Mouse (Mus musculus): ENCODE results near the gene Prpf8. TPM values are rescaled to one million over a fixed set of nuclear protein-coding genes. Genes with fewer than 3 reads are reported as not detected.

Prpf8 gene
- polyA plus RNA-seq (2015; fragmentation: Nextera tagmentation; extraction: Ambion mirVana): 42.4 and 43.8 TPM in 2 replicates

GRCm38 (mm10) chr11:75486601-75487285 is at the start of gene Prpf8:
Gene Prpf8 (plus strand): TSS chr11:75486816.
- peak within 1 kb of the TSS; percentile 98 for H3K9ac ChIP-seq (ENCODE audit: low read length)
- under 1% methylated on average over 52 of the region's 52 CpGs for WGBS
- no peaks in the 10 kb centered on the region for H3K27me3 ChIP-seq (ENCODE audit: control insufficient read depth, insufficient read depth, low read length)
- H3K9me3 ChIP-seq (replicated peaks; ENCODE audit: control insufficient read depth, low read length): no peaks in the 10 kb centered on the region
- H3K27ac ChIP-seq (ENCODE audit: low read length): peak within 1 kb of the TSS; percentile 67
- peak; percentile 100 for ATAC-seq (ENCODE audit: insufficient read depth, low FRiP score)
- peaks cover 17% of the 10 kb centered on the region for H3K36me3 ChIP-seq (ENCODE audit: control insufficient read depth, insufficient read depth, low read length)
- peaks cover 7% of the 10 kb centered on the region for H3K4me1 ChIP-seq (ENCODE audit: control insufficient read depth, insufficient read depth, low read length)
- peak within 1 kb of the TSS; percentile 93 for H3K4me2 ChIP-seq (ENCODE audit: low read depth, low read length)
- H3K4me3 ChIP-seq (replicated peaks; ENCODE audit: low read length): peak within 1 kb of the TSS; percentile 99

- H3K4me2 ChIP-seq (ENCODE audit: low read depth, low read length): peak overlapping the region; percentile 7; the same call in 1 of the 2 replicates
- no peak overlapping the region for H3K4me3 ChIP-seq (replicated peaks; ENCODE audit: low read length)
- 74% methylated on average over 13 of the region's 13 CpGs for WGBS
- H3K27ac ChIP-seq (ENCODE audit: low read length): no peak overlapping the region
- no peaks in the 10 kb centered on the region for H3K27me3 ChIP-seq (ENCODE audit: control insufficient read depth, insufficient read depth, low read length)
- H3K9ac ChIP-seq (ENCODE audit: low read length): no peak overlapping the region
- no peaks in the 10 kb centered on the region; the same call in 1 of the 2 replicates for H3K36me3 ChIP-seq (ENCODE audit: control insufficient read depth, insufficient read depth, low read length)
- H3K9me3 ChIP-seq (replicated peaks; ENCODE audit: control insufficient read depth, low read length): no peaks in the 10 kb centered on the region
- H3K4me1 ChIP-seq (ENCODE audit: control insufficient read depth, insufficient read depth, low read length): no peaks in the 10 kb centered on the region
- ATAC-seq (ENCODE audit: insufficient read depth, low FRiP score): no peak
Measured at GRCm38 (mm10) chr11:75438194-75438593, 48.4 kb upstream of the Prpf8 start.

GRCm38 (mm10) chr11:75438804-75439203 is 47.8 kb upstream of the Prpf8 start:
- no peaks in the 10 kb centered on the region for H3K27me3 ChIP-seq (ENCODE audit: control insufficient read depth, insufficient read depth, low read length)
- H3K4me1 ChIP-seq (ENCODE audit: control insufficient read depth, insufficient read depth, low read length): no peaks in the 10 kb centered on the region
- no peaks in the 10 kb centered on the region for H3K9me3 ChIP-seq (replicated peaks; ENCODE audit: control insufficient read depth, low read length)
- peak overlapping the region; percentile 7; the same call in 1 of the 2 replicates for H3K4me2 ChIP-seq (ENCODE audit: low read depth, low read length)
- no peak overlapping the region for H3K9ac ChIP-seq (ENCODE audit: low read length)
- H3K36me3 ChIP-seq (ENCODE audit: control insufficient read depth, insufficient read depth, low read length): no peaks in the 10 kb centered on the region; the same call in 1 of the 2 replicates
- ATAC-seq (ENCODE audit: insufficient read depth, low FRiP score): no peak
- peak overlapping the region; percentile 60 for H3K27ac ChIP-seq (ENCODE audit: low read length)
- 82% methylated on average over 3 of the region's 3 CpGs for WGBS
- H3K4me3 ChIP-seq (replicated peaks; ENCODE audit: low read length): no peak overlapping the region

GRCm38 (mm10) chr11:75439363-75439762 is 47.3 kb upstream of the Prpf8 start, which contains the start of gene Serpinf2:
Gene Serpinf2 (minus strand): TSS chr11:75439591.
- no peaks in the 10 kb centered on the region for H3K4me1 ChIP-seq (ENCODE audit: control insufficient read depth, insufficient read depth, low read length)
- no peak within 1 kb of the TSS for H3K4me3 ChIP-seq (replicated peaks; ENCODE audit: low read length)
- WGBS: 61% methylated on average over 6 of the region's 6 CpGs
- peak within 1 kb of the TSS; percentile 7; the same call in 1 of the 2 replicates for H3K4me2 ChIP-seq (ENCODE audit: low read depth, low read length)
- peak; percentile 87 for ATAC-seq (ENCODE audit: insufficient read depth, low FRiP score)
- H3K27me3 ChIP-seq (ENCODE audit: control insufficient read depth, insufficient read depth, low read length): no peaks in the 10 kb centered on the region
- H3K9ac ChIP-seq (ENCODE audit: low read length): no peak within 1 kb of the TSS; the same call in 1 of the 2 replicates
- H3K27ac ChIP-seq (ENCODE audit: low read length): peak within 1 kb of the TSS; percentile 60
- H3K36me3 ChIP-seq (ENCODE audit: control insufficient read depth, insufficient read depth, low read length): peaks cover under 1% of the 10 kb centered on the region; the same call in 1 of the 2 replicates
- no peaks in the 10 kb centered on the region for H3K9me3 ChIP-seq (replicated peaks; ENCODE audit: control insufficient read depth, low read length)

- Histone ChIP-seq H3K27ac (ENCODE audit: low read length) (no peak overlapping the region), H3K9me3 (replicated peaks; ENCODE audit: control insufficient read depth, low read length) (no peaks in the 10 kb centered on the region), H3K9ac (ENCODE audit: low read length) (no peak overlapping the region), H3K4me1 (ENCODE audit: control insufficient read depth, insufficient read depth, low read length) (no peaks in the 10 kb centered on the region), H3K36me3 (ENCODE audit: control insufficient read depth, insufficient read depth, low read length) (peaks cover 3% of the 10 kb centered on the region; the same call in 1 of the 2 replicates), H3K27me3 (ENCODE audit: control insufficient read depth, insufficient read depth, low read length) (no peaks in the 10 kb centered on the region), H3K4me2 (ENCODE audit: low read depth, low read length) (no peak overlapping the region), H3K4me3 (replicated peaks; ENCODE audit: low read length) (no peak overlapping the region)
- ATAC-seq (ENCODE audit: insufficient read depth, low FRiP score): no peak
- WGBS: 86% methylated on average over 3 of the region's 3 CpGs
Measured at GRCm38 (mm10) chr11:75439951-75440350, 46.7 kb upstream of the Prpf8 start.

- Histone ChIP-seq H3K9me3 (replicated peaks; ENCODE audit: control insufficient read depth, low read length) (no peaks in the 10 kb centered on the region), H3K36me3 (ENCODE audit: control insufficient read depth, insufficient read depth, low read length) (peaks cover 3% of the 10 kb centered on the region; the same call in 1 of the 2 replicates), H3K4me1 (ENCODE audit: control insufficient read depth, insufficient read depth, low read length) (no peaks in the 10 kb centered on the region), H3K4me2 (ENCODE audit: low read depth, low read length) (no peak overlapping the region), H3K27me3 (ENCODE audit: control insufficient read depth, insufficient read depth, low read length) (no peaks in the 10 kb centered on the region), H3K9ac (ENCODE audit: low read length) (no peak overlapping the region), H3K27ac (ENCODE audit: low read length) (no peak overlapping the region), H3K4me3 (replicated peaks; ENCODE audit: low read length) (no peak overlapping the region)
- no peak for ATAC-seq (ENCODE audit: insufficient read depth, low FRiP score)
- 74% methylated on average over 7 of the region's 7 CpGs for WGBS
Measured at GRCm38 (mm10) chr11:75441034-75441433, 45.6 kb upstream of the Prpf8 start.

- Histone ChIP-seq H3K9me3 (replicated peaks; ENCODE audit: control insufficient read depth, low read length) (no peaks in the 10 kb centered on the region), H3K27ac (ENCODE audit: low read length) (no peak overlapping the region), H3K27me3 (ENCODE audit: control insufficient read depth, insufficient read depth, low read length) (no peaks in the 10 kb centered on the region), H3K4me1 (ENCODE audit: control insufficient read depth, insufficient read depth, low read length) (no peaks in the 10 kb centered on the region), H3K4me3 (replicated peaks; ENCODE audit: low read length) (no peak overlapping the region), H3K36me3 (ENCODE audit: control insufficient read depth, insufficient read depth, low read length) (peaks cover 3% of the 10 kb centered on the region; the same call in 1 of the 2 replicates), H3K9ac (ENCODE audit: low read length) (no peak overlapping the region), H3K4me2 (ENCODE audit: low read depth, low read length) (no peak overlapping the region)
- no peak for ATAC-seq (ENCODE audit: insufficient read depth, low FRiP score)
- WGBS: 94% methylated on average over 16 of the region's 16 CpGs
Measured at GRCm38 (mm10) chr11:75441601-75442000, 45.0 kb upstream of the Prpf8 start.

GRCm38 (mm10) chr11:75443711-75444110 is 42.9 kb upstream of the Prpf8 start:
- Histone ChIP-seq H3K27ac (ENCODE audit: low read length) (no peak overlapping the region), H3K4me2 (ENCODE audit: low read depth, low read length) (no peak overlapping the region), H3K4me1 (ENCODE audit: control insufficient read depth, insufficient read depth, low read length) (no peaks in the 10 kb centered on the region), H3K9ac (ENCODE audit: low read length) (no peak overlapping the region; the same call in 1 of the 2 replicates), H3K9me3 (replicated peaks; ENCODE audit: control insufficient read depth, low read length) (no peaks in the 10 kb centered on the region), H3K4me3 (replicated peaks; ENCODE audit: low read length) (no peak overlapping the region), H3K27me3 (ENCODE audit: control insufficient read depth, insufficient read depth, low read length) (no peaks in the 10 kb centered on the region), H3K36me3 (ENCODE audit: control insufficient read depth, insufficient read depth, low read length) (peaks cover 13% of the 10 kb centered on the region)
- 64% methylated on average over 8 of the region's 8 CpGs for WGBS
- no peak for ATAC-seq (ENCODE audit: insufficient read depth, low FRiP score)

- Histone ChIP-seq H3K36me3 (ENCODE audit: control insufficient read depth, insufficient read depth, low read length) (peaks cover 17% of the 10 kb centered on the region), H3K4me3 (replicated peaks; ENCODE audit: low read length) (no peak overlapping the region), H3K4me2 (ENCODE audit: low read depth, low read length) (no peak overlapping the region), H3K27ac (ENCODE audit: low read length) (no peak overlapping the region), H3K9me3 (replicated peaks; ENCODE audit: control insufficient read depth, low read length) (no peaks in the 10 kb centered on the region), H3K27me3 (ENCODE audit: control insufficient read depth, insufficient read depth, low read length) (no peaks in the 10 kb centered on the region), H3K4me1 (ENCODE audit: control insufficient read depth, insufficient read depth, low read length) (peaks cover 4% of the 10 kb centered on the region), H3K9ac (ENCODE audit: low read length) (no peak overlapping the region)
- 71% methylated on average over 3 of the region's 3 CpGs for WGBS
- ATAC-seq (ENCODE audit: insufficient read depth, low FRiP score): no peak
Measured at GRCm38 (mm10) chr11:75448575-75448974, 38.0 kb upstream of the Prpf8 start.

Measured in stomach, embryonic 16.5 days (tissue).